Mouse (Mus musculus) lung, embryonic 15.5 days (tissue): ENCODE measurements around the gene Mgat4d. TPM values are rescaled to one million over a fixed set of nuclear protein-coding genes. Genes with fewer than 3 reads are reported as not detected.
A peak's percentile ranks its signal among the peaks of the same experiment; 100 is the strongest.
"Not testable (repeated sequence)": the region's sequence is repeated elsewhere in the genome, so short reads cannot be mapped to it uniquely, and the experiment has no call there.

ENCODE experiments used
- ATAC-seq: fragments of 200-750 bp; cut with Nextera tagmentation; 2 replicates; pipeline ENCODE4 v1.8.0; 2017; ENCODE audit warnings: moderate number of reproducible peaks, borderline replicate concordance; ENCODE audit not compliant: low FRiP score, low TSS enrichment; ENCODE audit errors: extremely low read depth
- H3K27ac ChIP-seq: fragments of 300-500 bp; sonication (generic); 2 replicates; pipeline ENCODE4 v1.5.1; 2015; ENCODE audit warnings: moderate library complexity, mild to moderate bottlenecking, inconsistent platforms
- H3K27me3 ChIP-seq: fragments of 300-500 bp; sonication (generic); 2 replicates; pipeline ENCODE4 v1.6.1; 2015; ENCODE audit warnings: inconsistent platforms
- H3K36me3 ChIP-seq: fragments of 300-500 bp; sonication (generic); 2 replicates; pipeline ENCODE4 v1.6.1; 2015; ENCODE audit warnings: inconsistent platforms
- H3K4me1 ChIP-seq: fragments of 300-500 bp; sonication (generic); 2 replicates; pipeline ENCODE4 v1.6.1; 2015; ENCODE audit warnings: inconsistent platforms
- H3K4me2 ChIP-seq: fragments of 300-500 bp; sonication (generic); 2 replicates; pipeline ENCODE4 v1.6.1; 2015; ENCODE audit warnings: inconsistent platforms, mild to moderate bottlenecking, moderate library complexity
- H3K4me3 ChIP-seq: fragments of 300-500 bp; sonication (generic); 2 replicates; pipeline ENCODE4 v1.5.1; 2015; ENCODE audit warnings: mild to moderate bottlenecking, inconsistent platforms
- H3K9ac ChIP-seq: fragments of 300-500 bp; sonication (generic); 2 replicates; pipeline ENCODE4 v1.6.1; 2015; ENCODE audit warnings: inconsistent platforms
- H3K9me3 ChIP-seq: fragments of 300-500 bp; sonication (generic); 2 replicates; pipeline ENCODE4 v1.6.1; 2016; ENCODE audit warnings: inconsistent platforms
- WGBS: fragments of 180-500 bp; shearing (Covaris S2); methylation state at CpG from one replicate; pipeline ENCODE4 v1.1.7; 2015; 5-methylcytosine and 5-hydroxymethylcytosine counted together
- polyA plus RNA-seq: library from polyadenylated mRNA; unstranded; fragments of >200 nt; fragmentation: Nextera tagmentation; extraction: Ambion mirVana; gene quantifications from 2 replicates; pipeline ENCODE4 v1.2.1, GENCODE M21; 2015

Gene Mgat4d
- polyA plus RNA-seq, 1 experiment from 2014 or later, result not detected

GRCm38 (mm10) chr8:83425202-83425601 lies 76.9 kb downstream of the Mgat4d start:
- 86% methylated on average over 6 of the region's 6 CpGs for WGBS
- H3K36me3 ChIP-seq, result no peaks in the 10 kb centered on the region
- H3K9ac ChIP-seq, result no peak overlapping the region
- H3K27me3 ChIP-seq, result no peaks in the 10 kb centered on the region
- no peak overlapping the region for H3K27ac ChIP-seq
- no peaks in the 10 kb centered on the region for H3K9me3 ChIP-seq
- no peak for ATAC-seq
- H3K4me3 ChIP-seq, result no peak overlapping the region
- H3K4me1 ChIP-seq, result peaks cover 20% of the 10 kb centered on the region
- no peak overlapping the region for H3K4me2 ChIP-seq

GRCm38 (mm10) chr8:83426104-83426759 lies 78.0 kb downstream of the Mgat4d start:
- Histone ChIP-seq H3K27me3 (no peaks in the 10 kb centered on the region), H3K9ac (no peak overlapping the region), H3K27ac (no peak overlapping the region), H3K36me3 (no peaks in the 10 kb centered on the region), H3K4me1 (peaks cover 20% of the 10 kb centered on the region), H3K4me3 (no peak overlapping the region), H3K4me2 (no peak overlapping the region), H3K9me3 (no peaks in the 10 kb centered on the region)
- no peak for ATAC-seq
- 52% methylated on average over 11 of the region's 11 CpGs for WGBS

GRCm38 (mm10) chr8:83426949-83427348 lies 78.7 kb downstream of the Mgat4d start:
- no peaks in the 10 kb centered on the region for H3K36me3 ChIP-seq
- WGBS, result 14% methylated on average over 7 of the region's 7 CpGs
- ATAC-seq, result no peak
- no peak overlapping the region for H3K27ac ChIP-seq
- no peak overlapping the region; the same call in 1 of the 2 replicates for H3K4me2 ChIP-seq
- no peak overlapping the region for H3K4me3 ChIP-seq
- H3K9ac ChIP-seq, result no peak overlapping the region
- no peaks in the 10 kb centered on the region for H3K9me3 ChIP-seq
- H3K4me1 ChIP-seq, result peaks cover 20% of the 10 kb centered on the region
- H3K27me3 ChIP-seq, result no peaks in the 10 kb centered on the region

- peaks cover 17% of the 10 kb centered on the region for H3K4me1 ChIP-seq
- not testable (repeated sequence) for H3K27ac ChIP-seq, H3K9ac ChIP-seq, H3K36me3 ChIP-seq, ATAC-seq, H3K4me3 ChIP-seq, H3K27me3 ChIP-seq, H3K9me3 ChIP-seq, H3K4me2 ChIP-seq
- WGBS, result 81% methylated on average over 3 of the region's 3 CpGs
These were observed 80.3 kb downstream of the Mgat4d start for GRCm38 (mm10) chr8:83428621-83429020.

- H3K9me3 ChIP-seq, result no peaks in the 10 kb centered on the region
- ATAC-seq, result peak; percentile 55; the same call in 1 of the 2 replicates
- peaks cover 17% of the 10 kb centered on the region for H3K4me1 ChIP-seq
- H3K4me2 ChIP-seq, result no peak overlapping the region
- H3K36me3 ChIP-seq, result peaks cover 13% of the 10 kb centered on the region; the same call in 1 of the 2 replicates
- whole genome bisulfite sequencing, result 56% methylated on average over 4 of the region's 4 CpGs
- no peak overlapping the region for H3K27ac ChIP-seq
- H3K27me3 ChIP-seq, result no peaks in the 10 kb centered on the region
- no peak overlapping the region for H3K4me3 ChIP-seq
- H3K9ac ChIP-seq, result no peak overlapping the region
These were observed 80.8 kb downstream of the Mgat4d start for GRCm38 (mm10) chr8:83429071-83429524.

Other genes starting within 250 kb of the Mgat4d start
- 1.7 and 2.0 TPM in 2 replicates for gene Tbc1d9, start 183.1 kb upstream of the Mgat4d start, polyA plus RNA-seq
- gene Gm10645, start 182.3 kb upstream of the Mgat4d start, polyA plus RNA-seq, result 1.2 and 1.4 TPM in 2 replicates
- gene Ucp1, start 58.1 kb upstream of the Mgat4d start, polyA plus RNA-seq, result not detected in 2 replicates
- 14.5 and 15.3 TPM in 2 replicates for gene Elmod2, start 16.0 kb upstream of the Mgat4d start, polyA plus RNA-seq
- 0.19 and 0.20 TPM in 2 replicates for gene Clgn, start 41.4 kb downstream of the Mgat4d start, polyA plus RNA-seq
- gene Scoc, start 109.9 kb downstream of the Mgat4d start, polyA plus RNA-seq, result 110 and 121 TPM in 2 replicates
- not detected in 2 replicates for gene Olfr370, start 187.3 kb downstream of the Mgat4d start, polyA plus RNA-seq
- gene Ndufb7, start 218.2 kb downstream of the Mgat4d start, polyA plus RNA-seq, result 316 and 363 TPM in 2 replicates